Mouse (Mus musculus): ENCODE measurements around the gene Osbpl10. TPM values are rescaled to one million over a fixed set of nuclear protein-coding genes. Genes with fewer than 3 reads are reported as not detected.
A peak's percentile ranks its signal among the peaks of the same experiment; 100 is the strongest.

The Osbpl10 gene
- polyA plus RNA-seq, 1 experiment from 2014 or later: 0.11 TPM

- no peaks in the 10 kb centered on the region for H3K9me3 ChIP-seq (replicated peaks; ENCODE audit: control insufficient read depth, low read length)
- no peak overlapping the region for H3K9ac ChIP-seq (ENCODE audit: low read depth, low read length)
- no peaks in the 10 kb centered on the region for H3K36me3 ChIP-seq (ENCODE audit: control insufficient read depth, insufficient read depth)
- no peak for ATAC-seq (ENCODE audit: low read depth)
- no peak overlapping the region for H3K4me3 ChIP-seq (ENCODE audit: low read depth, low read length)
- no peak overlapping the region for H3K27ac ChIP-seq (ENCODE audit: low read length)
- WGBS (ENCODE audit: insufficient replicate concordance): 55% methylated on average over 16 of the region's 16 CpGs
- no peaks in the 10 kb centered on the region for H3K27me3 ChIP-seq (ENCODE audit: control insufficient read depth, insufficient read depth, low read depth, low read length)
- no peak overlapping the region for H3K4me2 ChIP-seq (ENCODE audit: low read depth, low read length)
- no peaks in the 10 kb centered on the region for H3K4me1 ChIP-seq (ENCODE audit: control insufficient read depth, low read depth, low read length)
Observed at GRCm38 (mm10) chr9:115045087-115045800, 66.9 kb downstream of the Osbpl10 start.

DNA sequence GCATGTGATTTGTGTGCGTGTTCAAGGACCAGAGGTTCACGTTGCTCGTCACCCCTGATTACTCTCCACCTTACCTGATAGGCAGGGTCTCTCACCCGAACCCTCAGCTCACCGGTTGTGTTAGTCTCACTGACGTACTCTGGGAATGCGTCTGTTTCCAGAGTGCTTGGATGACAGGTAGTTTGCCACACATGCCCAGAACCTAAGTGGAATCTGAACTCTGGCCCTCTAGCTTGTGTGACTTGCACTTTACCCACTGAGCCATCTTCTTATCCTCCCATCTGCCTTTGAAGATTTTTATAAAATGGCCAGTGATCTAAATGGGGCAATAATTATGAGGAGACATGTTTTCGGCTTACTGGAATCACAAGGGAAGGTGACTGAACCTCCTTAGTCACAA is 68.3 kb downstream of the Osbpl10 start:
- Histone ChIP-seq H3K27ac (ENCODE audit: low read length) (no peak overlapping the region), H3K4me2 (ENCODE audit: low read depth, low read length) (no peak overlapping the region), H3K4me3 (ENCODE audit: low read depth, low read length) (no peak overlapping the region), H3K4me1 (ENCODE audit: control insufficient read depth, low read depth, low read length) (no peaks in the 10 kb centered on the region), H3K36me3 (ENCODE audit: control insufficient read depth, insufficient read depth) (no peaks in the 10 kb centered on the region), H3K27me3 (ENCODE audit: control insufficient read depth, insufficient read depth, low read depth, low read length) (no peaks in the 10 kb centered on the region), H3K9ac (ENCODE audit: low read depth, low read length) (no peak overlapping the region), H3K9me3 (replicated peaks; ENCODE audit: control insufficient read depth, low read length) (no peaks in the 10 kb centered on the region)
- 67% methylated on average over 8 of the region's 8 CpGs for WGBS (ENCODE audit: insufficient replicate concordance)
- ATAC-seq (ENCODE audit: low read depth): no peak

DNA sequence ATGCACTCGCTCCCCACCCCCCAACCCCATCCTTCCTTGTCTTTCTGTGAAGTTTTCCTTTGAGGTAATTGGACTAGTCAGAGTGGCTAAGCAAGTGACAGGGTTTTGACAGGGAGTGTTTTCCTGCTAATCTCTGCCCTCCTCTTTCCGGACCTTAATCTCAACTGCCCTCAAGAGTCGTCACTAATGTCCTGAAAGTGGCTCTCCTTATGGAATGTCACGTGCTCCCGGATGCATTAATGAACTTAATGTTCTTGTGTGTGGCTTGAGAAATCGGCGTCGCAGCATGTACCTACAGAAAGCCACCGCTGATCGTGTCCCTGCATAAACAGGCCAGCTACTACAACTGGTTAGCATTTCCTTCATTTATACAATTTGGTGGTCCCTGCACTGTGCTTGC is 70.0 kb downstream of the Osbpl10 start:
- peak; percentile 11; the same call in 1 of the 2 replicates for ATAC-seq (ENCODE audit: low read depth)
- Histone ChIP-seq H3K9me3 (replicated peaks; ENCODE audit: control insufficient read depth, low read length) (no peaks in the 10 kb centered on the region), H3K4me1 (ENCODE audit: control insufficient read depth, low read depth, low read length) (no peaks in the 10 kb centered on the region), H3K4me3 (ENCODE audit: low read depth, low read length) (no peak overlapping the region), H3K9ac (ENCODE audit: low read depth, low read length) (no peak overlapping the region), H3K27me3 (ENCODE audit: control insufficient read depth, insufficient read depth, low read depth, low read length) (no peaks in the 10 kb centered on the region), H3K4me2 (ENCODE audit: low read depth, low read length) (no peak overlapping the region), H3K27ac (ENCODE audit: low read length) (no peak overlapping the region), H3K36me3 (ENCODE audit: control insufficient read depth, insufficient read depth) (no peaks in the 10 kb centered on the region)
- 50% methylated on average over 10 of the region's 10 CpGs for WGBS (ENCODE audit: insufficient replicate concordance)

GRCm38 (mm10) chr9:115048861-115049260 is 70.5 kb downstream of the Osbpl10 start:
- Histone ChIP-seq H3K4me3 (ENCODE audit: low read depth, low read length) (no peak overlapping the region), H3K4me1 (ENCODE audit: control insufficient read depth, low read depth, low read length) (no peaks in the 10 kb centered on the region), H3K27me3 (ENCODE audit: control insufficient read depth, insufficient read depth, low read depth, low read length) (no peaks in the 10 kb centered on the region), H3K4me2 (ENCODE audit: low read depth, low read length) (no peak overlapping the region), H3K9me3 (replicated peaks; ENCODE audit: control insufficient read depth, low read length) (no peaks in the 10 kb centered on the region), H3K36me3 (ENCODE audit: control insufficient read depth, insufficient read depth) (no peaks in the 10 kb centered on the region), H3K27ac (ENCODE audit: low read length) (no peak overlapping the region), H3K9ac (ENCODE audit: low read depth, low read length) (no peak overlapping the region)
- 39% methylated on average over 7 of the region's 7 CpGs for WGBS (ENCODE audit: insufficient replicate concordance)
- ATAC-seq (ENCODE audit: low read depth): no peak

GRCm38 (mm10) chr9:115049981-115050720 is 71.8 kb downstream of the Osbpl10 start:
- Histone ChIP-seq H3K27me3 (ENCODE audit: control insufficient read depth, insufficient read depth, low read depth, low read length) (no peaks in the 10 kb centered on the region), H3K4me1 (ENCODE audit: control insufficient read depth, low read depth, low read length) (no peaks in the 10 kb centered on the region), H3K9me3 (replicated peaks; ENCODE audit: control insufficient read depth, low read length) (no peaks in the 10 kb centered on the region), H3K36me3 (ENCODE audit: control insufficient read depth, insufficient read depth) (no peaks in the 10 kb centered on the region), H3K9ac (ENCODE audit: low read depth, low read length) (no peak overlapping the region), H3K4me3 (ENCODE audit: low read depth, low read length) (no peak overlapping the region), H3K4me2 (ENCODE audit: low read depth, low read length) (no peak overlapping the region), H3K27ac (ENCODE audit: low read length) (no peak overlapping the region)
- WGBS (ENCODE audit: insufficient replicate concordance): 67% methylated on average over 13 of the region's 13 CpGs
- ATAC-seq (ENCODE audit: low read depth): no peak

GRCm38 (mm10) chr9:115051976-115052375 is 73.6 kb downstream of the Osbpl10 start:
- no peak overlapping the region for H3K4me2 ChIP-seq (ENCODE audit: low read depth, low read length)
- no peak overlapping the region for H3K27ac ChIP-seq (ENCODE audit: low read length)
- H3K4me1 ChIP-seq (ENCODE audit: control insufficient read depth, low read depth, low read length): no peaks in the 10 kb centered on the region
- H3K4me3 ChIP-seq (ENCODE audit: low read depth, low read length): no peak overlapping the region
- no peaks in the 10 kb centered on the region for H3K36me3 ChIP-seq (ENCODE audit: control insufficient read depth, insufficient read depth)
- H3K9me3 ChIP-seq (replicated peaks; ENCODE audit: control insufficient read depth, low read length): no peaks in the 10 kb centered on the region
- WGBS (ENCODE audit: insufficient replicate concordance): 66% methylated on average over 3 of the region's 3 CpGs
- H3K9ac ChIP-seq (ENCODE audit: low read depth, low read length): no peak overlapping the region
- no peak for ATAC-seq (ENCODE audit: low read depth)
- no peaks in the 10 kb centered on the region for H3K27me3 ChIP-seq (ENCODE audit: control insufficient read depth, insufficient read depth, low read depth, low read length)

GRCm38 (mm10) chr9:115053779-115054178 is 75.4 kb downstream of the Osbpl10 start:
- Histone ChIP-seq H3K27me3 (ENCODE audit: control insufficient read depth, insufficient read depth, low read depth, low read length) (no peaks in the 10 kb centered on the region), H3K36me3 (ENCODE audit: control insufficient read depth, insufficient read depth) (no peaks in the 10 kb centered on the region), H3K4me3 (ENCODE audit: low read depth, low read length) (no peak overlapping the region), H3K9me3 (replicated peaks; ENCODE audit: control insufficient read depth, low read length) (no peaks in the 10 kb centered on the region), H3K4me2 (ENCODE audit: low read depth, low read length) (no peak overlapping the region), H3K9ac (ENCODE audit: low read depth, low read length) (no peak overlapping the region), H3K27ac (ENCODE audit: low read length) (no peak overlapping the region), H3K4me1 (ENCODE audit: control insufficient read depth, low read depth, low read length) (no peaks in the 10 kb centered on the region)
- 78% methylated on average over 14 of the region's 14 CpGs for WGBS (ENCODE audit: insufficient replicate concordance)
- ATAC-seq (ENCODE audit: low read depth): no peak

GRCm38 (mm10) chr9:115055041-115055830 is 76.9 kb downstream of the Osbpl10 start:
- H3K9me3 ChIP-seq (replicated peaks; ENCODE audit: control insufficient read depth, low read length): no peaks in the 10 kb centered on the region
- ATAC-seq (ENCODE audit: low read depth): no peak
- no peak overlapping the region for H3K9ac ChIP-seq (ENCODE audit: low read depth, low read length)
- no peaks in the 10 kb centered on the region for H3K4me1 ChIP-seq (ENCODE audit: control insufficient read depth, low read depth, low read length)
- no peaks in the 10 kb centered on the region for H3K27me3 ChIP-seq (ENCODE audit: control insufficient read depth, insufficient read depth, low read depth, low read length)
- H3K36me3 ChIP-seq (ENCODE audit: control insufficient read depth, insufficient read depth): no peaks in the 10 kb centered on the region
- H3K27ac ChIP-seq (ENCODE audit: low read length): no peak overlapping the region
- no peak overlapping the region for H3K4me3 ChIP-seq (ENCODE audit: low read depth, low read length)
- H3K4me2 ChIP-seq (ENCODE audit: low read depth, low read length): no peak overlapping the region
- WGBS (ENCODE audit: insufficient replicate concordance): 68% methylated on average over 8 of the region's 8 CpGs

- H3K4me1 ChIP-seq (ENCODE audit: control insufficient read depth, low read depth, low read length): no peaks in the 10 kb centered on the region
- H3K9me3 ChIP-seq (replicated peaks; ENCODE audit: control insufficient read depth, low read length): no peaks in the 10 kb centered on the region
- H3K27ac ChIP-seq (ENCODE audit: low read length): no peak overlapping the region
- 62% methylated on average over 5 of the region's 5 CpGs for WGBS (ENCODE audit: insufficient replicate concordance)
- H3K9ac ChIP-seq (ENCODE audit: low read depth, low read length): no peak overlapping the region
- no peaks in the 10 kb centered on the region for H3K36me3 ChIP-seq (ENCODE audit: control insufficient read depth, insufficient read depth)
- no peak overlapping the region for H3K4me3 ChIP-seq (ENCODE audit: low read depth, low read length)
- no peak for ATAC-seq (ENCODE audit: low read depth)
- no peaks in the 10 kb centered on the region for H3K27me3 ChIP-seq (ENCODE audit: control insufficient read depth, insufficient read depth, low read depth, low read length)
- H3K4me2 ChIP-seq (ENCODE audit: low read depth, low read length): no peak overlapping the region
Observed at GRCm38 (mm10) chr9:115058806-115059205, 80.4 kb downstream of the Osbpl10 start.
